Comparison of ENCODE assay signal across 9 mouse cellular contexts in genomic region chr4:88718715-88719114, GRCm38 (mm10). TPM values are rescaled to one million over a fixed set of nuclear protein-coding genes. Genes with fewer than 3 reads are reported as not detected.
A peak's percentile ranks its signal among the peaks of the same experiment; 100 is the strongest.
DNase-seq lines count a peak whose midpoint lies in the region; ATAC-seq and TF ChIP-seq lines count a peak whose summit lies in the region.
"Had no signal": no experiment of that assay in that cellular context is flagged by ENCODE, and none has a peak within 500 bp of the region (broad histone marks: within the 10 kb centered on the region; RNA-seq: fewer than 3 reads in every experiment).

No protein-coding gene starts in this region.

- no peak for DNase-seq in lung, postnatal 25 days (ENCODE audit: low spot score)
- no peak for DNase-seq in layer of hippocampus, postnatal 14 days (ENCODE audit: low spot score in 2 of 2)
- DNase-seq in thymus, adult 18-20 months: no peak
- DNase-seq in thymus, adult 2 months: no peak

- no peak for TF ChIP-seq POLR2A in thymus, adult 2 months (IDR thresholded peaks at IDR 0.05; ENCODE audit: control insufficient read depth, extremely low read depth, insufficient read depth, low read length, poor library complexity)

- H3K9me3 ChIP-seq in lung, embryonic 16.5 days (ENCODE audit: control insufficient read depth, low read length): no peaks in the 10 kb centered on the region
- H3K9me3 ChIP-seq in forebrain, embryonic 12.5 days: no peaks in the 10 kb centered on the region
- H3K9me3 ChIP-seq in limb, embryonic 12.5 days: no peaks in the 10 kb centered on the region
- no peaks in the 10 kb centered on the region for H3K9me3 ChIP-seq in neural tube, embryonic 15.5 days (replicated peaks)

- no peak for ATAC-seq in lung, embryonic 16.5 days (ENCODE audit: low read depth)
- ATAC-seq in forebrain, embryonic 12.5 days (ENCODE audit: low FRiP score): no peak
- no peak for ATAC-seq in limb, embryonic 12.5 days (ENCODE audit: insufficient number of reproducible peaks, insufficient read depth, low FRiP score, low TSS enrichment, low read depth)
- no peak for ATAC-seq in neural tube, embryonic 15.5 days (ENCODE audit: low FRiP score)

- peak overlapping the region; percentile 37 for H3K9ac ChIP-seq in lung, embryonic 16.5 days (ENCODE audit: low read length)
- no peak overlapping the region for H3K9ac ChIP-seq in forebrain, embryonic 12.5 days
- no peak overlapping the region for H3K9ac ChIP-seq in limb, embryonic 12.5 days (replicated peaks)
- H3K9ac ChIP-seq in neural tube, embryonic 15.5 days (replicated peaks): no peak overlapping the region; the same call in 1 of the 2 replicates

- H3K27ac ChIP-seq in lung, embryonic 16.5 days (ENCODE audit: low read length): no peak overlapping the region; the same call in 1 of the 2 replicates
- H3K27ac ChIP-seq in forebrain, embryonic 12.5 days: no peak overlapping the region
- H3K27ac ChIP-seq in limb, embryonic 12.5 days: no peak overlapping the region
- no peak overlapping the region for H3K27ac ChIP-seq in neural tube, embryonic 15.5 days (replicated peaks)
- H3K27ac ChIP-seq in thymus, adult 2 months (ENCODE audit: control insufficient read depth, insufficient read depth, low read length): no peak overlapping the region

- no peaks in the 10 kb centered on the region for H3K27me3 ChIP-seq in lung, embryonic 16.5 days (ENCODE audit: control insufficient read depth, insufficient read depth, low read depth, low read length)
- no peaks in the 10 kb centered on the region for H3K27me3 ChIP-seq in forebrain, embryonic 12.5 days
- no peaks in the 10 kb centered on the region for H3K27me3 ChIP-seq in limb, embryonic 12.5 days
- H3K27me3 ChIP-seq in neural tube, embryonic 15.5 days (replicated peaks): no peaks in the 10 kb centered on the region
- no peaks in the 10 kb centered on the region for H3K27me3 ChIP-seq in thymus, adult 2 months (ENCODE audit: control insufficient read depth, insufficient read depth, low read length)

- H3K4me2 ChIP-seq in lung, embryonic 16.5 days (ENCODE audit: low read depth, low read length): peak overlapping the region; percentile 61
- peak overlapping the region; percentile 49 for H3K4me2 ChIP-seq in forebrain, embryonic 12.5 days
- peak overlapping the region; percentile 76 for H3K4me2 ChIP-seq in limb, embryonic 12.5 days
- peak overlapping the region; percentile 87 for H3K4me2 ChIP-seq in neural tube, embryonic 15.5 days

- no peak for TF ChIP-seq CTCF in thymus, adult 2 months (IDR thresholded peaks at IDR 0.05; ENCODE audit: borderline replicate concordance, control insufficient read depth, extremely low read depth, insufficient read depth, low read length, poor library complexity)

- peak overlapping the region; percentile 40 for H3K4me3 ChIP-seq in lung, embryonic 16.5 days (ENCODE audit: low read length)
- H3K4me3 ChIP-seq in forebrain, embryonic 12.5 days (replicated peaks): peak overlapping the region; percentile 23
- peak overlapping the region; percentile 25 for H3K4me3 ChIP-seq in limb, embryonic 12.5 days (replicated peaks)
- peak overlapping the region; percentile 28 for H3K4me3 ChIP-seq in neural tube, embryonic 15.5 days (replicated peaks)
- H3K4me3 ChIP-seq in thymus, adult 2 months (ENCODE audit: control insufficient read depth, insufficient read depth, low read length): no peak overlapping the region

- peaks cover 23% of the 10 kb centered on the region for H3K4me1 ChIP-seq in lung, embryonic 16.5 days (replicated peaks; ENCODE audit: control insufficient read depth, insufficient read depth, low read length)
- H3K4me1 ChIP-seq in forebrain, embryonic 12.5 days: peaks cover 32% of the 10 kb centered on the region
- H3K4me1 ChIP-seq in limb, embryonic 12.5 days (replicated peaks): peaks cover 24% of the 10 kb centered on the region
- H3K4me1 ChIP-seq in neural tube, embryonic 15.5 days: peaks cover 34% of the 10 kb centered on the region
- peaks cover 15% of the 10 kb centered on the region for H3K4me1 ChIP-seq in thymus, adult 2 months (replicated peaks; ENCODE audit: control insufficient read depth, insufficient read depth, low read length)

- 18% methylated on average over 1 of the region's 1 CpGs for WGBS in lung, embryonic 16.5 days
- WGBS in forebrain, embryonic 12.5 days: 72% methylated on average over 1 of the region's 1 CpGs
- 65% methylated on average over 1 of the region's 1 CpGs for WGBS in limb, embryonic 12.5 days
- WGBS in neural tube, embryonic 15.5 days: 59% methylated on average over 1 of the region's 1 CpGs
- WGBS in thymus, adult 2 months: 33% methylated on average over 1 of the region's 1 CpGs

- H3K36me3 ChIP-seq in lung, embryonic 16.5 days (ENCODE audit: control insufficient read depth, insufficient read depth, low read length): peaks cover 23% of the 10 kb centered on the region
- H3K36me3 ChIP-seq in forebrain, embryonic 12.5 days (replicated peaks): peaks cover 41% of the 10 kb centered on the region
- H3K36me3 ChIP-seq in limb, embryonic 12.5 days: peaks cover 52% of the 10 kb centered on the region
- H3K36me3 ChIP-seq in neural tube, embryonic 15.5 days: peaks cover 18% of the 10 kb centered on the region
- peaks cover 16% of the 10 kb centered on the region for H3K36me3 ChIP-seq in thymus, adult 2 months (ENCODE audit: control insufficient read depth, insufficient read depth, low read length)

RNA-seq across cellular contexts. Expression of gene Gm26566, which starts 2.9 kb away (rescaled TPM):
- polyA plus RNA-seq in lung, embryonic 16.5 days (2015; fragmentation: Nextera tagmentation; extraction: Ambion mirVana): 0.82 and 1.2 TPM in 2 replicates
- polyA plus RNA-seq in forebrain, embryonic 12.5 days (2016; fragmentation: Nextera tagmentation; extraction: Ambion mirVana): 1.6 and 2.4 TPM in 2 replicates
- polyA plus RNA-seq in limb, embryonic 12.5 days (2016; fragmentation: Nextera tagmentation; extraction: Ambion mirVana): 1.4 and 2.8 TPM in 2 replicates
- polyA plus RNA-seq in neural tube, embryonic 15.5 days (2015; fragmentation: Nextera tagmentation; extraction: Ambion mirVana): 1.0 and 1.4 TPM in 2 replicates
- 1 to 10 TPM; 1.1 to 2.1 TPM for total RNA-seq in layer of hippocampus, postnatal 14 days (2021)
- polyA plus RNA-seq in thymus, adult 2 months (2012; rRNA removed): 0.86 and 1.5 TPM in 2 replicates

RNA-seq across cellular contexts. Expression of gene Klhl9, which starts 3.5 kb away (rescaled TPM):
- 88.1 and 91.8 TPM in 2 replicates for polyA plus RNA-seq in lung, embryonic 16.5 days (2015; fragmentation: Nextera tagmentation; extraction: Ambion mirVana)
- polyA plus RNA-seq in forebrain, embryonic 12.5 days (2016; fragmentation: Nextera tagmentation; extraction: Ambion mirVana): 142 and 149 TPM in 2 replicates
- polyA plus RNA-seq in limb, embryonic 12.5 days (2016; fragmentation: Nextera tagmentation; extraction: Ambion mirVana): 130 and 140 TPM in 2 replicates
- 95.7 and 97.8 TPM in 2 replicates for polyA plus RNA-seq in neural tube, embryonic 15.5 days (2015; fragmentation: Nextera tagmentation; extraction: Ambion mirVana)
- total RNA-seq in layer of hippocampus, postnatal 14 days (2021): 100 to 1,000 TPM; 105 to 106 TPM
- 21.3 and 29.3 TPM in 2 replicates for polyA plus RNA-seq in thymus, adult 2 months (2012; rRNA removed)

RNA-seq across cellular contexts. Expression of gene Ifnab, which starts 27.6 kb away (rescaled TPM):
- not detected in 2 replicates for polyA plus RNA-seq in lung, embryonic 16.5 days (2015; fragmentation: Nextera tagmentation; extraction: Ambion mirVana)
- not detected in 2 replicates for polyA plus RNA-seq in forebrain, embryonic 12.5 days (2016; fragmentation: Nextera tagmentation; extraction: Ambion mirVana)
- not detected in 2 replicates for polyA plus RNA-seq in limb, embryonic 12.5 days (2016; fragmentation: Nextera tagmentation; extraction: Ambion mirVana)
- not detected in 2 replicates for polyA plus RNA-seq in neural tube, embryonic 15.5 days (2015; fragmentation: Nextera tagmentation; extraction: Ambion mirVana)
- not detected for total RNA-seq in layer of hippocampus, postnatal 14 days (2021)
- polyA plus RNA-seq in thymus, adult 2 months (2012; rRNA removed): 0.17 TPM in 1 of 2 replicates, not detected in the other
- total RNA-seq: gastrocnemius, postnatal 4 days had no signal

RNA-seq across cellular contexts. Expression of gene Ifna2, which starts 35.0 kb away (rescaled TPM):
- not detected in 2 replicates for polyA plus RNA-seq in lung, embryonic 16.5 days (2015; fragmentation: Nextera tagmentation; extraction: Ambion mirVana)
- not detected in 2 replicates for polyA plus RNA-seq in forebrain, embryonic 12.5 days (2016; fragmentation: Nextera tagmentation; extraction: Ambion mirVana)
- polyA plus RNA-seq in limb, embryonic 12.5 days (2016; fragmentation: Nextera tagmentation; extraction: Ambion mirVana): not detected in 2 replicates
- polyA plus RNA-seq in neural tube, embryonic 15.5 days (2015; fragmentation: Nextera tagmentation; extraction: Ambion mirVana): not detected in 2 replicates
- not detected for total RNA-seq in layer of hippocampus, postnatal 14 days (2021)
- not detected in 2 replicates for polyA plus RNA-seq in thymus, adult 2 months (2012; rRNA removed)
- total RNA-seq: gastrocnemius, postnatal 4 days had no signal

RNA-seq across cellular contexts. Expression of gene Gm13271, which starts 36.0 kb away (rescaled TPM):
- polyA plus RNA-seq in lung, embryonic 16.5 days (2015; fragmentation: Nextera tagmentation; extraction: Ambion mirVana): not detected in 2 replicates
- not detected in 2 replicates for polyA plus RNA-seq in forebrain, embryonic 12.5 days (2016; fragmentation: Nextera tagmentation; extraction: Ambion mirVana)
- not detected in 2 replicates for polyA plus RNA-seq in limb, embryonic 12.5 days (2016; fragmentation: Nextera tagmentation; extraction: Ambion mirVana)
- polyA plus RNA-seq in neural tube, embryonic 15.5 days (2015; fragmentation: Nextera tagmentation; extraction: Ambion mirVana): not detected in 2 replicates
- not detected for total RNA-seq in layer of hippocampus, postnatal 14 days (2021)
- polyA plus RNA-seq in thymus, adult 2 months (2012; rRNA removed): not detected in 2 replicates
- total RNA-seq: gastrocnemius, postnatal 4 days had no signal
